1 mouse cellular context compared by ENCODE assay signal in the genomic region with DNA sequence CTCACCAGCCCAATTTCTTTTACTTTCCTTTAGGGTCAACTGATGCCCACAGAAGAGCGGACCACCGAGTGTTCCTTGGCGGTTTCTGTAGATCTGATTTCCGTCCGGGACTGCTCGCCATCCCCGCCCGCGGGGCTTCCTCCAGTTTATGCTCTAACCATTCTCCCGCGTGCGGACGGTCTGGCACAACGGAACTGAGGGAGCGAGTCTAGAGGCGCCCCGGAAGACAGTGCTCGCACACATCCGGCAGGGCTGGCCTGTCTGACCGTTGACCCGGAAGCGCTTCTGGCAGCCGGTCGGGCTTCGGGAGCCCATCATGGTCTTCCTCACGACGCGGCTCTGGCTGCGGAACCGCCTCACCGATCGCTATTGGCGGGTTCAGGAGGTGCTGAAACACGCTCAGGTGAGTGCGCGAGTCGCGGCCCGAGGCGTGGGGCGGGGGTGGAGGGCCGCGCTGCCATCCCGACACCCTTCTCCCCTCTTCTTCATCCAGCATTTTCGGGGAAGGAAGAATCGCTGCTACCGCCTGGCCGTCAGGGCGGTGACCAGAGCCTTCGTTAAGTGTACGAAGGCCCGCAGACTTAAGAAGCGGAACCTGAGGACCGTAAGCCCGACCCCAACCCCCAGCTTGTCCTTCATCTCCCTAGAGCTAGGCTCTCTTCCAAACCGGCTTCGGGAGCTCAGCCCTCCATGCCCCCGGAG.
A peak's percentile ranks its signal among the peaks of the same experiment; 100 is the strongest.
TF ChIP-seq lines count a peak whose summit lies in the region.

No protein-coding gene starts in this region.

TF ChIP-seq in CH12.LX, 34 proteins besides CTCF, POLR2A, EP300 and RAD21:
- TF ChIP-seq MAX (IDR thresholded peaks at IDR 0.05; ENCODE audit: low read length), result peak; percentile 83
- TF ChIP-seq ZMIZ1 (IDR thresholded peaks at IDR 0.05; ENCODE audit: low read depth, low read length), result no peak
- TF ChIP-seq MAFK (IDR thresholded peaks at IDR 0.05; ENCODE audit: insufficient replicate concordance, low read length), result no peak; the same call in 1 of the 2 replicates
- no peak for TF ChIP-seq JUND (conservative IDR thresholded peaks at IDR 0.05; ENCODE audit: low read depth, low read length)
- peak; percentile 79 for TF ChIP-seq MEF2A (IDR thresholded peaks at IDR 0.05; ENCODE audit: borderline replicate concordance, low read depth, low read length)
- peak; percentile 85 for TF ChIP-seq MXI1 (IDR thresholded peaks at IDR 0.05; ENCODE audit: low read depth, low read length)
- TF ChIP-seq ZNF384 (IDR thresholded peaks at IDR 0.05; ENCODE audit: low read depth, low read length), result no peak
- TF ChIP-seq USF2 (conservative IDR thresholded peaks at IDR 0.05; ENCODE audit: low read depth, low read length), result no peak
- TF ChIP-seq ZC3H11A (IDR thresholded peaks at IDR 0.05; ENCODE audit: low read depth, low read length), result no peak
- no peak for TF ChIP-seq ZKSCAN1 (IDR thresholded peaks at IDR 0.05; ENCODE audit: borderline replicate concordance, low read depth, low read length)
- TF ChIP-seq MAZ (IDR thresholded peaks at IDR 0.05; ENCODE audit: low read depth, low read length), result no peak
- TF ChIP-seq CHD1 (IDR thresholded peaks at IDR 0.05; ENCODE audit: low read depth, low read length), result no peak; the same call in 1 of the 2 replicates
- TF ChIP-seq RCOR1 (conservative IDR thresholded peaks at IDR 0.05; ENCODE audit: low read depth, low read length), result no peak
- TF ChIP-seq CHD2 (IDR thresholded peaks at IDR 0.05; ENCODE audit: low read length), result peak; percentile 97
- peak; percentile 87 for TF ChIP-seq SIN3A (IDR thresholded peaks at IDR 0.05; ENCODE audit: low read length)
- TF ChIP-seq NRF1 (IDR thresholded peaks at IDR 0.05; ENCODE audit: low read depth, low read length), result no peak; the same call in 1 of the 2 replicates
- no peak for TF ChIP-seq PAX5 (IDR thresholded peaks at IDR 0.05; ENCODE audit: low read length)
- TF ChIP-seq MYC (IDR thresholded peaks at IDR 0.05; ENCODE audit: low read depth, low read length), result peak; percentile 89
- TF ChIP-seq ELF1 (IDR thresholded peaks at IDR 0.05; ENCODE audit: low read depth, low read length), result peak; percentile 86
- TF ChIP-seq NELFE (IDR thresholded peaks at IDR 0.05; ENCODE audit: low read depth, low read length), result peak; percentile 57
- peak; percentile 55 for TF ChIP-seq BHLHE40 (IDR thresholded peaks at IDR 0.05; ENCODE audit: low read depth, low read length)
- TF ChIP-seq UBTF (IDR thresholded peaks at IDR 0.05; ENCODE audit: low read depth, low read length), result peak; percentile 76; the same call in 1 of the 2 replicates
- no peak; the same call in 1 of the 2 replicates for TF ChIP-seq GABPA (IDR thresholded peaks at IDR 0.05; ENCODE audit: insufficient replicate concordance, low read depth, low read length)
- TF ChIP-seq IRF4 (IDR thresholded peaks at IDR 0.05; ENCODE audit: low read depth, low read length), result peak; percentile 72; the same call in 1 of the 2 replicates
- peak; percentile 90; the same call in 1 of the 2 replicates for TF ChIP-seq KAT2A (IDR thresholded peaks at IDR 0.05; ENCODE audit: insufficient replicate concordance, low read length)
- TF ChIP-seq POLR2AphosphoS2 (IDR thresholded peaks at IDR 0.05; ENCODE audit: low read depth, low read length), result no peak; the same call in 1 of the 2 replicates
- 0 out of 2 replicates have a peak, but pooled peaks have one; percentile 59 for TF ChIP-seq E2F4 (IDR thresholded peaks at IDR 0.05; ENCODE audit: insufficient replicate concordance, low read depth, low read length)
- TF ChIP-seq TBP (conservative IDR thresholded peaks at IDR 0.05; ENCODE audit: low read depth, low read length), result peak; percentile 91
- peak; percentile 91 for TF ChIP-seq TCF12 (IDR thresholded peaks at IDR 0.05; ENCODE audit: low read depth, low read length)
- TF ChIP-seq JUN (IDR thresholded peaks at IDR 0.05; ENCODE audit: insufficient read depth, low read depth, low read length), result no peak
- TF ChIP-seq SMC3 (IDR thresholded peaks at IDR 0.05; ENCODE audit: low read depth, low read length), result no peak
- peak; percentile 96 for TF ChIP-seq HCFC1 (IDR thresholded peaks at IDR 0.05; ENCODE audit: low read depth, low read length)
- TF ChIP-seq USF1 (IDR thresholded peaks at IDR 0.05; ENCODE audit: low read depth, low read length), result no peak
- TF ChIP-seq ETS1 (conservative IDR thresholded peaks at IDR 0.05; ENCODE audit: low read depth, low read length), result no peak
